Mouse (Mus musculus): ENCODE measurements around the gene Bcl3. TPM values are rescaled to one million over a fixed set of nuclear protein-coding genes. Genes with fewer than 3 reads are reported as not detected.

The Bcl3 gene
- polyA plus RNA-seq, 1 experiment from 2014 or later = 3.7 TPM

DNA sequence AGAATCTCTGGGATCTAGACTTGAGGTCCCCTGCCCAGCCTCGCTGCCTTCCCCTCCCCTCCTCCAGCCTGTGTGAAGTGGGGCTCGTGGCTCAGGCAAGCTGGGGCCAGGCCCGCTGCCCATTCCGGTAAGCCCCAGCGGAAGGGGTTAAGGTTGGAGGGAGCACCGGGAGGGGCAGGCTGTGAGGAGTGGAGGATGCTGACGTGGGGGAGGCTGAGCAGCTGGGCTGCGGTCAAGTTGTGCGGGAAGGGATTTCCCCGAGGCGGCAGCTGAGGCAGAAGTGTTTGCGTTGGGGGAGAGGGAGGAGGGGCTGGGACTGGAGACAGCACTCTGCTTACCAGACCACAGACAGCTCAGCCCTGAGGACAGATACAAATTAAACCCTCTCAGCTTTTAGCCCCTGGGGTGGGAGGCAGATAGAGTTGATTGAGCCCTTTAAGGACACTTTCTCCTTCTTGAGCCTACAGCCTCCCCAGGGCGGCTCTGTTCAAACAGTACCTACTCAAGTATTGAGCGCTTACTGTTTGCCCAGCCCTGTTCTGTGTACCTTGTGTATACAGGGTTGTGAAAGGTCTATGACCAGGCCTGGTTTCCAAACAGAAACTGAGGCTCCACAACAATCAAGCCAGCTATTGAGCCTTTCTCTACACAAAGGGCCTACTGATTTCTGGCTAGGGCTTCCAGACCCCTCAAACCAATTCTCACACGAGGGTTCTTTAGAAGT lies 5.0 kb downstream of the Bcl3 start:
- Histone ChIP-seq H3K27me3 (replicated peaks) (peaks cover 47% of the 10 kb centered on the region), H3K4me2 (peak overlapping the region; percentile 65), H3K4me3 (peak overlapping the region; percentile 44), H3K9ac (peak overlapping the region; percentile 1; the same call in 1 of the 2 replicates), H3K27ac (peak overlapping the region; percentile 73), H3K4me1 (peaks cover 56% of the 10 kb centered on the region), H3K9me3 (replicated peaks) (peaks cover 6% of the 10 kb centered on the region; the same call in 1 of the 2 replicates), H3K36me3 (no peaks in the 10 kb centered on the region)
- 12% methylated on average over 15 of the region's 15 CpGs for WGBS (ENCODE audit: insufficient replicate concordance)
- ATAC-seq = peak; percentile 68

DNA sequence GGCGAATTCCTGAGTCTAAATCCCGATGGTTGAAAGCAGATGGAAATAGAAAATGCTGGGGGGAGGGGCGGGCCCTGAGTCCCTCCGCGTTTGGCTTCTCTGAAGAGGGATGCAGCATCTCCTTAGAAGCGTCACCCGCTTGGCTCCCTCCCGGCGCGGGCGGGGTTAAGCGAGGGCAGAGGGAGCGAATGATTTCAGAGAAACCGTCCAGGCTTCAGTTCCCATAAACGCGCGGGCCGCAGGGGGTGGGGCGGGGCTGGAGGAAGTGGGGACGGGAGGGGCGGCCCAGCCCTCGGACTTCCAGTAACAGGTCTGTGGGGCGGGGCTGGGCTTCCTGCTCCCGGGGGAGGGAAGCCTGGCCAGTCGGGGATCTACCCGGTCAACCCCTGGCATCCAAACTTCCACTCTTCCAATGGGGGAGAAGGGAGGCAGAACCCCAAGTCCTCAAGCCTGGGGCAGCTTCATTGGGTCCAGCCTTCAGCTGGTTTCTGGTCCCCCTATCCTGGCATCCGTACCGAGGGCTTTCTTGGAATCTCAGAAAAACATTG lies 6.3 kb downstream of the Bcl3 start:
- H3K9me3 ChIP-seq (replicated peaks) = peaks cover 6% of the 10 kb centered on the region; the same call in 1 of the 2 replicates
- peak overlapping the region; percentile 44 for H3K4me3 ChIP-seq
- H3K36me3 ChIP-seq = no peaks in the 10 kb centered on the region
- H3K4me2 ChIP-seq = peak overlapping the region; percentile 65
- peaks cover 47% of the 10 kb centered on the region for H3K27me3 ChIP-seq (replicated peaks)
- 0 out of 2 replicates have a peak overlapping the region, but pooled peaks have one; percentile 8 for H3K9ac ChIP-seq
- peak; percentile 59; the same call in 1 of the 2 replicates for ATAC-seq
- peak overlapping the region; percentile 73; the same call in 1 of the 2 replicates for H3K27ac ChIP-seq
- 1% methylated on average over 28 of the region's 28 CpGs for WGBS (ENCODE audit: insufficient replicate concordance)
- peaks cover 54% of the 10 kb centered on the region for H3K4me1 ChIP-seq

GRCm38 (mm10) chr7:19815296-19816223 lies 7.0 kb downstream of the Bcl3 start:
- H3K4me2 ChIP-seq = peak overlapping the region; percentile 65
- H3K27ac ChIP-seq = 0 out of 2 replicates have a peak overlapping the region, but pooled peaks have one; percentile 73
- peaks cover 58% of the 10 kb centered on the region for H3K4me1 ChIP-seq
- H3K9ac ChIP-seq = no peak overlapping the region
- WGBS (ENCODE audit: insufficient replicate concordance) = 25% methylated on average over 17 of the region's 17 CpGs
- H3K27me3 ChIP-seq (replicated peaks) = peaks cover 47% of the 10 kb centered on the region
- H3K4me3 ChIP-seq = peak overlapping the region; percentile 44
- ATAC-seq = no peak
- no peaks in the 10 kb centered on the region for H3K36me3 ChIP-seq
- peaks cover 4% of the 10 kb centered on the region; the same call in 1 of the 2 replicates for H3K9me3 ChIP-seq (replicated peaks)

- H3K9ac ChIP-seq = no peak overlapping the region
- WGBS (ENCODE audit: insufficient replicate concordance) = 25% methylated on average over 6 of the region's 6 CpGs
- no peak overlapping the region for H3K4me3 ChIP-seq
- peaks cover 63% of the 10 kb centered on the region for H3K27me3 ChIP-seq (replicated peaks)
- no peak for ATAC-seq
- H3K4me1 ChIP-seq = peaks cover 61% of the 10 kb centered on the region
- H3K4me2 ChIP-seq = no peak overlapping the region
- H3K36me3 ChIP-seq = no peaks in the 10 kb centered on the region
- no peaks in the 10 kb centered on the region for H3K9me3 ChIP-seq (replicated peaks)
- no peak overlapping the region for H3K27ac ChIP-seq
These were observed 8.9 kb downstream of the Bcl3 start for GRCm38 (mm10) chr7:19813579-19814122.

DNA sequence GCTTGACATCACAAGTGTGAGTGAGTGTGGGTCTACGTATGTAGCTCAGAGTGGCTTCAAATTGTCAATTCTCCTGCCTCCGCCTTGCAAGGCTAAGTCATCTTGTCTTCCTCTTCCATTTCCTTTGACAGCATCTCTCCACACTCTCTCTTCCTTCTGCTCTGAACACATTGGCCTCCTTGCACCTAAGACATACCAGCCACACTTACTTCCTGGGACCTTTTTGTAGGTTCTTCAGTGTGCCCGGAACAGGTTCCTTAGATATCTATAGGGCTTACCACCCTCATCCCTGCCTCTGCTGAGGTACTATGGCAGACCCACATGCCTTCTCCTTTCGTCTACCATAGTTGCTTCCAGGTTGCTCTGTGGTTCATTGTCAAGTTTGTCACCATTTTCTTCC lies 9.4 kb downstream of the Bcl3 start:
- ATAC-seq = no peak
- H3K27ac ChIP-seq = no peak overlapping the region

DNA sequence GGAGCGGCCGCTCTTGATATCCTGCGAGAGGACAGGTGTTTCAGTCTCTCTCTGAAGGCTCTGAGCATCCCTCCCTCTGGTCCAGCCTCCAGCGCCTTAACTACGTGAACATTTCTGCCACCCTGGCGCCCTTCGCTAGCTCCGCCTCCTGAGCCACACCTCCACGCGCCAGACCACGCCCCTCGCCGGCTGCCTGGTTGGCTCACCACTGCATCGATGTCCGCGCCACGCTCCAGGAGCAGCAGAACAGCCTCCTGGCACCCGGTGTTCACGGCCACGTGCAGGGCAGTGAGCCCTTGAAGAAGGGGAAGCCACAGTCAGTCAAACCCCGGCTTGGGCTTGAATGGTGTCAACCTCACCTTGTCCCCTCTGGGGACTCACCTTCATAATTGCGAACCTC lies 11.5 kb downstream of the Bcl3 start:
- Histone ChIP-seq H3K36me3 (no peaks in the 10 kb centered on the region), H3K4me2 (peak overlapping the region; percentile 41), H3K9ac (no peak overlapping the region), H3K9me3 (replicated peaks) (no peaks in the 10 kb centered on the region), H3K4me3 (no peak overlapping the region; the same call in 1 of the 2 replicates), H3K27ac (no peak overlapping the region), H3K4me1 (peaks cover 41% of the 10 kb centered on the region), H3K27me3 (replicated peaks) (peaks cover 47% of the 10 kb centered on the region)
- 16% methylated on average over 22 of the region's 22 CpGs for WGBS (ENCODE audit: insufficient replicate concordance)
- peak; percentile 44 for ATAC-seq

More for the DNA sequence above, 9.4 kb downstream of the Bcl3 start:
- Histone ChIP-seq H3K27me3 (replicated peaks) (peaks cover 63% of the 10 kb centered on the region), H3K9me3 (replicated peaks) (no peaks in the 10 kb centered on the region), H3K9ac (no peak overlapping the region), H3K4me3 (no peak overlapping the region), H3K4me2 (no peak overlapping the region), H3K36me3 (no peaks in the 10 kb centered on the region), H3K4me1 (peaks cover 58% of the 10 kb centered on the region)
- 54% methylated on average over 4 of the region's 4 CpGs for WGBS (ENCODE audit: insufficient replicate concordance)

DNA sequence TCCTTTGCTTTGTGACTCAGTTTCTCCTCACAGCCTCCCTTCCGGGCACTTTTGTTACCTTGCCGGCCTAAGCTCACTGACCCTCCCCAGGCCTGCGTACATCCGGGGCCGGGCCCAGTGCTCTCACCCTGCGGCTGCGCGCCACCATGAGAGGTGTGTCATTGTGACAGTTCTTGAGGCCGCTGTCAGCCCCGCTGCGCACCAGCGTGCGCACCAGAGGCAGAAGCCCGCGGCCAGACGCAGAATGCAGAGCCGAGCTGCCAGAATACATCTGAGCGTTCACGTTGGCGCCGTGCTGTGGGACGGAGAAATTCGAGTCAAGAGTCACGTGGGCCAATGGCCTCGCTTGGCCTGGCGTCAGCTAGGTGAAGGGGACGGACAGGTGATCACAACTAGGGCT lies 13.2 kb downstream of the Bcl3 start:
- H3K4me3 ChIP-seq = no peak overlapping the region
- H3K27me3 ChIP-seq (replicated peaks) = peaks cover 38% of the 10 kb centered on the region
- H3K9ac ChIP-seq = no peak overlapping the region
- H3K4me2 ChIP-seq = peak overlapping the region; percentile 57
- ATAC-seq = 0 out of 2 replicates have a peak, but pooled peaks have one; percentile 12
- no peaks in the 10 kb centered on the region for H3K36me3 ChIP-seq
- peaks cover 34% of the 10 kb centered on the region for H3K4me1 ChIP-seq
- no peak overlapping the region for H3K27ac ChIP-seq
- no peaks in the 10 kb centered on the region for H3K9me3 ChIP-seq (replicated peaks)
- WGBS (ENCODE audit: insufficient replicate concordance) = 16% methylated on average over 27 of the region's 27 CpGs

- Histone ChIP-seq H3K36me3 (no peaks in the 10 kb centered on the region), H3K9ac (no peak overlapping the region), H3K27me3 (replicated peaks) (peaks cover 30% of the 10 kb centered on the region), H3K27ac (no peak overlapping the region), H3K9me3 (replicated peaks) (no peaks in the 10 kb centered on the region), H3K4me2 (no peak overlapping the region), H3K4me1 (peaks cover 16% of the 10 kb centered on the region), H3K4me3 (no peak overlapping the region)
- ATAC-seq = no peak
- WGBS (ENCODE audit: insufficient replicate concordance) = 69% methylated on average over 8 of the region's 8 CpGs
These were observed 16.1 kb downstream of the Bcl3 start for GRCm38 (mm10) chr7:19806356-19806969.

DNA sequence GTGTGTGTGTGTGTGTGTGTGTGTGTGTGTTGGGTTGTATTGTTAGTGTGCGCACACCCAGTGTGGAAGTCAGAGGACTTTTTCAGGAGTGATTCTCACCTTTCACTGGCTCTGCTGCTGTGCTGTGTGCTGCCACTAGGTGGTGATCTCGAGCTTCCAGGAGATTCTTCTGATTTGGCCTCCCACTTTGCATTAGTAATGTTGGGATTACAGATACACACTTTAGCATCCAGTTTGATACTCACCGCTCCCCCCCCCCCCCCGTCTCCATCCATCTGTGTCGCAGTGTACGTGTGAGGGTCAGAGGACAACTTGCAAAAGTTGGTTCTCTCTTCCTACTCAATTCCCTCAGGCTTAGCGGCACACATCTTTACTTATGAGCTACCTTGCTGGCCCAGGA lies 19.6 kb downstream of the Bcl3 start:
- Histone ChIP-seq H3K36me3 (no peaks in the 10 kb centered on the region), H3K9ac (no peak overlapping the region), H3K4me1 (no peaks in the 10 kb centered on the region; the same call in 1 of the 2 replicates), H3K9me3 (replicated peaks) (no peaks in the 10 kb centered on the region), H3K4me2 (no peak overlapping the region), H3K4me3 (no peak overlapping the region), H3K27ac (no peak overlapping the region), H3K27me3 (replicated peaks) (0 out of 2 replicates have a peak, but pooled peaks cover 5% of the 10 kb centered on the region)
- WGBS (ENCODE audit: insufficient replicate concordance) = 25% methylated on average over 6 of the region's 7 CpGs
- ATAC-seq = no peak

DNA sequence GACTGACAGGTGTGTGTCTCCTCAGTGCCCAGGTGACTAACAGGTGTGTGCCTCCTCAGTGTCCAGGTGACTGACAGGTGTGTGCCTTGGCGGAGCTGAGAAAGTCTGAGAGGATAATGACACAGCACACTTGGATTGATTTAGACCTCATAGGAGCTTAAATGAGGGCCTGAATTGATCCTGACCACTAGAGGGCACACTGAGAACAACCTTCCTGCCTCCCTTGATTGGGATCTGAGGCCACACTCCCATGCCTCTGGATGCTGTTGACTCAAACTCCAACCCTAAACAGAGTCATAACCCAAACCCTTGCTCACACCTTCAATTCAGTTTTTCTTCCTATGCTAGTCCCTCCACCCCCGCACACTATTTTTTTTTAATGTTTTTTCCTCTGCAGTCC lies 21.8 kb downstream of the Bcl3 start:
- no peak overlapping the region for H3K4me3 ChIP-seq
- H3K9me3 ChIP-seq (replicated peaks) = no peaks in the 10 kb centered on the region
- H3K9ac ChIP-seq = no peak overlapping the region
- no peak overlapping the region for H3K4me2 ChIP-seq
- 20% methylated on average over 2 of the region's 2 CpGs for WGBS (ENCODE audit: insufficient replicate concordance)
- H3K27ac ChIP-seq = no peak overlapping the region
- H3K27me3 ChIP-seq (replicated peaks) = peaks cover 21% of the 10 kb centered on the region
- no peaks in the 10 kb centered on the region for H3K36me3 ChIP-seq
- H3K4me1 ChIP-seq = peaks cover 10% of the 10 kb centered on the region; the same call in 1 of the 2 replicates
- no peak for ATAC-seq

Measured in liver, embryonic 12.5 days (tissue).